Mouse (Mus musculus) CH12.LX (cell line): ENCODE data around the gene Klrk1. TPM values are rescaled to one million over a fixed set of nuclear protein-coding genes. Genes with fewer than 3 reads are reported as not detected.
"Not testable (repeated sequence)": the region's sequence is repeated elsewhere in the genome, so short reads cannot be mapped to it uniquely, and the experiment has no call there.

Experiments used
- DNase-seq: peaks from one replicate; pipeline ENCODE4 v3.0.0-alpha.2; 2013; ENCODE audit errors: extremely low read depth
- H3K27ac ChIP-seq: 2 replicates; pipeline ENCODE4 v1.5.1; 2012; ENCODE audit warnings: low read depth, mild to moderate bottlenecking, control low read depth, moderate library complexity; ENCODE audit not compliant: insufficient read depth
- H3K27me3 ChIP-seq: replicated peaks from 2 replicates; pipeline ENCODE3; 2012; ENCODE audit warnings: inconsistent platforms
- H3K36me3 ChIP-seq, 2 experiments: replicated peaks in 1 of 2; 2 replicates each; pipeline versions ENCODE3 to v1.6.1; 2012; ENCODE audit warnings: inconsistent platforms in 1 of 2, low read length in 1 of 2, mild to moderate bottlenecking in 1 of 2, mixed read lengths in 1 of 2, moderate library complexity in 1 of 2; ENCODE audit not compliant: control insufficient read depth in 1 of 2, insufficient read depth in 1 of 2
- H3K4me1 ChIP-seq, 2 experiments: 2 replicates each; pipeline ENCODE4 v1.6.1; 2012; ENCODE audit warnings: inconsistent platforms in 1 of 2, moderate library complexity in 1 of 2; ENCODE audit not compliant: insufficient read depth in 2 of 2, control insufficient read depth in 1 of 2
- H3K4me2 ChIP-seq: 2 replicates; pipeline ENCODE4 v1.6.1; 2012; ENCODE audit warnings: low read depth, mild to moderate bottlenecking, control low read depth; ENCODE audit not compliant: poor library complexity, insufficient read depth, severe bottlenecking
- H3K4me3 ChIP-seq, 3 experiments: fragments of 150-350 bp in 1 of 3; sonication (generic) in 1 of 3; replicated peaks in 1 of 3; 2 replicates each; pipeline versions ENCODE3 to v1.5.1; 2011 to 2012; ENCODE audit warnings: low read depth in 2 of 3, low read length in 2 of 3, mild to moderate bottlenecking in 2 of 3, moderate library complexity in 2 of 3, control low read depth in 1 of 3, improper control_type of control experiment in 1 of 3, inconsistent platforms in 1 of 3, mixed read lengths in 1 of 3; ENCODE audit not compliant: poor library complexity in 1 of 3
- H3K79me2 ChIP-seq: replicated peaks from 2 replicates; pipeline ENCODE4 v1.6.1; 2012; ENCODE audit warnings: mild to moderate bottlenecking, moderate library complexity; ENCODE audit not compliant: control insufficient read depth, poor library complexity, insufficient read depth, severe bottlenecking; ENCODE audit errors: extremely low read depth
- H3K9ac ChIP-seq: 2 replicates; pipeline ENCODE4 v1.6.1; 2012; ENCODE audit warnings: low read depth, mild to moderate bottlenecking, control low read depth, moderate library complexity; ENCODE audit not compliant: insufficient read depth
- H3K9me3 ChIP-seq: replicated peaks from 2 replicates; pipeline ENCODE3; 2012; ENCODE audit warnings: low read length, inconsistent platforms, mixed read lengths
- EP300 ChIP-seq: IDR thresholded peaks from 2 replicates; pipeline ENCODE4 v1.6.1; 2011; ENCODE audit warnings: low read length, improper control_type of control experiment
- POLR2AphosphoS2 ChIP-seq: IDR thresholded peaks from 2 replicates; pipeline ENCODE4 v1.6.1; 2011; ENCODE audit warnings: low read depth, low read length, improper control_type of control experiment
- RAD21 ChIP-seq: IDR thresholded peaks from 2 replicates; pipeline ENCODE4 v1.6.1; 2011; ENCODE audit warnings: low read depth, mild to moderate bottlenecking, low read length, improper control_type of control experiment, moderate library complexity
- TBP ChIP-seq: conservative IDR thresholded peaks from 2 replicates; pipeline ENCODE4 v1.6.1; 2011; ENCODE audit warnings: low read depth, low read length, improper control_type of control experiment
- dilution Hi-C: fragments of 300-500 bp; cut with MboI; formaldehyde crosslinking; loops from 2 replicates; pipeline ENCODE4 v1.14.3; 2020; ENCODE audit warnings: low sequenced_read_pairs; ENCODE audit not compliant: extremely low pct_unique_long_range_greater_than_20kb, extremely low pct_ligation_motif_present
- in situ Hi-C: fragments of 300-500 bp; cut with MboI; formaldehyde crosslinking; loops from 3 replicates; pipeline ENCODE4 v1.14.3; 2019; ENCODE audit warnings: low sequenced_read_pairs, low pct_ligation_motif_present, low pct_unique_long_range_greater_than_20kb, mixed read lengths
- polyA plus RNA-seq: library from polyadenylated mRNA; unstranded; fragments of >175 nt; gene quantifications from 2 replicates; pipeline ENCODE4 v1.2.1, GENCODE M21; 2012; ENCODE audit warnings: low read depth; ENCODE audit not compliant: insufficient read length
- total RNA-seq, 2 experiments: library from RNA; depleted of rRNA; stranded (reverse); fragments of 300-350 nt in 1 of 2; fragments of >200 nt in 1 of 2; gene quantifications; 2 replicates each; pipeline ENCODE4 v1.2.3; 2012 to 2014

Gene Klrk1
- total and polyA plus RNA-seq, 3 experiments = not detected

GRCm38 (mm10) chr6:129643237-129643636 is 19.6 kb upstream of the Klrk1 start, which contains the start of gene Klrc3:
Gene Klrc3 (minus strand): TSS chr6:129643337.
- H3K9me3 ChIP-seq, H3K4me3 ChIP-seq, DNase-seq, dilution Hi-C loops, H3K27me3 ChIP-seq, H3K79me2 ChIP-seq, H3K4me2 ChIP-seq, H3K9ac ChIP-seq, H3K36me3 ChIP-seq, H3K27ac ChIP-seq, H3K4me1 ChIP-seq, in situ Hi-C loops: not testable (repeated sequence)

- H3K36me3 ChIP-seq, H3K4me1 ChIP-seq, H3K79me2 ChIP-seq, dilution Hi-C loops, H3K4me3 ChIP-seq, H3K27me3 ChIP-seq, H3K9ac ChIP-seq, H3K9me3 ChIP-seq, H3K4me2 ChIP-seq, DNase-seq, in situ Hi-C loops, H3K27ac ChIP-seq: not testable (repeated sequence)
These were observed 7.4 kb upstream of the Klrk1 start for GRCm38 (mm10) chr6:129631046-129631445.

GRCm38 (mm10) chr6:129608372-129608771 is 15.3 kb downstream of the Klrk1 start:
- Histone ChIP-seq H3K4me3 (no peak overlapping the region), H3K9me3 (no peaks in the 10 kb centered on the region), H3K4me2 (no peak overlapping the region), H3K4me1 (no peaks in the 10 kb centered on the region), H3K36me3 (no peaks in the 10 kb centered on the region), H3K27me3 (no peaks in the 10 kb centered on the region), H3K27ac (no peak overlapping the region), H3K9ac (no peak overlapping the region), H3K79me2 (no peaks in the 10 kb centered on the region)
- TF ChIP-seq POLR2AphosphoS2 = no peak
- no peak for DNase-seq
- dilution Hi-C loops (no loop called here), in situ Hi-C loops (no loop called here)

- in situ Hi-C loops = loop anchor here (25.0 kb wide), 1 partner anchor 1771 kb away; the partner anchor contains the start of gene Styk1
- no peaks in the 10 kb centered on the region for H3K9me3 ChIP-seq
- dilution Hi-C loops = no loop called here
- peak; percentile 21 for DNase-seq
- TF ChIP-seq TBP (0 out of 2 replicates have a peak, but pooled peaks have one; percentile 24), EP300 (no peak), RAD21 (no peak)
- H3K36me3 ChIP-seq = no peaks in the 10 kb centered on the region
- no peaks in the 10 kb centered on the region for H3K27me3 ChIP-seq
- peak within 1 kb of the TSS; percentile 29; the same call in 1 of the 2 replicates for H3K4me2 ChIP-seq
- no peak within 1 kb of the TSS for H3K9ac ChIP-seq
- H3K4me3 ChIP-seq = no peak within 1 kb of the TSS
- H3K27ac ChIP-seq = no peak within 1 kb of the TSS
- H3K79me2 ChIP-seq = no peaks in the 10 kb centered on the region
- peaks cover 0 to 4% of the 10 kb centered on the region in 2 experiments; a peak in 1 of 4 replicates for H3K4me1 ChIP-seq
These were observed 32.2 kb downstream of the Klrk1 start, which contains the start of gene Klrd1 for GRCm38 (mm10) chr6:129591508-129591907. Gene Klrd1 (plus strand): TSS chr6:129591782.
